Mouse (Mus musculus) forebrain, postnatal 0 days (tissue): Measurements from ENCODE around the gene Efna5. TPM values are rescaled to one million over a fixed set of nuclear protein-coding genes. Genes with fewer than 3 reads are reported as not detected.

Source experiments
- ATAC-seq: fragments of 200-750 bp; cut with Nextera tagmentation; 2 replicates; pipeline ENCODE4 v1.8.0; 2017; ENCODE audit warnings: mild to moderate bottlenecking, moderate library complexity
- DNase-seq: peaks from one replicate; pipeline ENCODE4 v3.0.0-alpha.2; 2015
- H3K27ac ChIP-seq: fragments of 300-500 bp; sonication (generic); 2 replicates; pipeline ENCODE4 v1.5.1; 2014; ENCODE audit warnings: low read depth, mild to moderate bottlenecking, antibody characterized with exemption, low read length, moderate library complexity, mixed read lengths
- H3K27me3 ChIP-seq: fragments of 300-500 bp; sonication (generic); 2 replicates; pipeline ENCODE4 v1.6.1; 2014; ENCODE audit warnings: mild to moderate bottlenecking, low read length, mixed read lengths; ENCODE audit not compliant: insufficient read depth
- H3K36me3 ChIP-seq: fragments of 300-500 bp; sonication (generic); 2 replicates; pipeline ENCODE4 v1.6.1; 2014; ENCODE audit warnings: mild to moderate bottlenecking, moderate library complexity; ENCODE audit not compliant: insufficient read depth
- H3K4me1 ChIP-seq: fragments of 300-500 bp; sonication (generic); 2 replicates; pipeline ENCODE4 v1.6.1; 2014; ENCODE audit warnings: antibody characterized with exemption; ENCODE audit not compliant: insufficient read depth
- H3K4me2 ChIP-seq: fragments of 300-500 bp; sonication (generic); 2 replicates; pipeline ENCODE4 v1.6.1; 2014; ENCODE audit warnings: low read depth, mild to moderate bottlenecking, moderate library complexity
- H3K4me3 ChIP-seq: fragments of 300-500 bp; sonication (generic); 2 replicates; pipeline ENCODE4 v1.5.1; 2014; ENCODE audit warnings: low read depth, low read length, mixed read lengths
- H3K9ac ChIP-seq: fragments of 300-500 bp; sonication (generic); 2 replicates; pipeline ENCODE4 v1.6.1; 2014; ENCODE audit warnings: mild to moderate bottlenecking
- H3K9me3 ChIP-seq: fragments of 300-500 bp; sonication (generic); 2 replicates; pipeline ENCODE4 v1.6.1; 2016; ENCODE audit warnings: low read length
- CTCF ChIP-seq: sonication (generic); IDR thresholded peaks from 2 replicates; pipeline ENCODE4 v1.5.1; 2016; ENCODE audit warnings: antibody characterized with exemption, control low read depth, low read depth
- WGBS: fragments of 180-500 bp; shearing (Covaris S2); extraction: QIAGEN DNeasy Blood & Tissue Kit; methylation state at CpG from one replicate; pipeline ENCODE4 v1.1.7; 2014; 5-methylcytosine and 5-hydroxymethylcytosine counted together
- polyA plus RNA-seq: library from polyadenylated mRNA; unstranded; fragments of >200 nt; fragmentation: Nextera tagmentation; extraction: Ambion mirVana; gene quantifications from 2 replicates; pipeline ENCODE4 v1.2.1, GENCODE M21; 2015
- total RNA-seq: library from RNA; depleted of rRNA; stranded (reverse); fragments of >200 nt; gene quantifications from 2 replicates; pipeline ENCODE4 v1.2.3, GENCODE M21; 2014

The Efna5 gene
- total and polyA plus RNA-seq, 2 experiments from 2014 or later, result 7.0 to 27.0 TPM

DNA sequence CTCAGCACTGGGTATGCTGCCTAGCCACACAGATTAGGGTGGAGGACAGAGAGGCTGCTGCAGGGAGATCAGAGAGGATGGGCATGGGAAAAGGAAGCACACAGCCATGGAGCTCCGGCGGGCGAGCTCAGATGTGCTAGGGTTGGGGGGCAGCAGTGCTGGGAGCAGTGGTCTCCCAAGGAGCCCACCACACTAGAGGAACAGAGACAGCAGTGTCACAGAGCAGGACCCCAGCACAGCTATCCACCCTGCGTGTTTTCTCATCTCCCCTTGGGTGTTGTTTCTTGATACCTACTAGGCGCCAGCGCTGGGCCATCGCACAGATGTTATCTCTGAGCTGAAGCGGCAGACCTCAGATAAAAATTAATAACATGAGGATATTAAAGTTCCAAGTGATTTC lies 234.3 kb downstream of the Efna5 start:
- no peak for ATAC-seq

DNA sequence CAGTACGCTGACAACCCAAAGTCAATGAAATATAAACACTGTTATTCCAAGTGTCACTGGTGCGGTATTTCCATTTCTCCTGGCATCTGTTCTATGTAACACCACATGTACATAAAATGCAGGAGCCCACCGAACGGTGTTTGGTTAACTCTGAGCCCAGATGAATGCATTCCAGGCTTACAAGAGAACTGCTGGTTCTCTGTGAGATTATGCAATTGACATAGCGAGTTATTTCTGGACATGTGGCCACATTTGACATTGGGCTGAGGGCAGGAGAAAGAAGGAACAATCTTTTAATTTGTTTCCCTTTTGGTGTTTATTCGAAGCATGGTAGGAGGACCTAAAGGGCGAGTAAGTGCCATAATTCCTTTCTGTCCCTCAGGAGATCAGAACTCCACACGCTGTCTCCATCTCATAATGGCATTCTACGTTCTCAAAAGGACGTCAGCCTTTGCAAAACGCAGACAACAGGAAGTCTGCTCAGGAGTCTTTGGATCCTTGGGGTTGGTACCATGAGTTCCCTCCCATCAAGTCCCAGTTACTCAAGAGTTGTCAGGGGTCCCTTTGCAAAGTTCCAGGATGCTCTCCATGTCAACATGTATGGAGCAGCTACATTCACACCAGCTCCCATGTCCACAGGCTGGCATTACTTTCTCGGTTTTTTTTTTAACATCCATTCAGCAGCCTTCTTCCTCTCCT lies 238.5 kb downstream of the Efna5 start:
- ATAC-seq, result no peak
- Histone ChIP-seq H3K27ac (no peak overlapping the region), H3K9me3 (no peaks in the 10 kb centered on the region), H3K4me3 (no peak overlapping the region), H3K9ac (no peak overlapping the region), H3K27me3 (no peaks in the 10 kb centered on the region; the same call in 1 of the 2 replicates), H3K4me1 (no peaks in the 10 kb centered on the region), H3K36me3 (no peaks in the 10 kb centered on the region), H3K4me2 (no peak overlapping the region)
- DNase-seq, result no peak
- 68% methylated on average over 12 of the region's 12 CpGs for WGBS
- no peak for TF ChIP-seq CTCF

More for the DNA sequence above, 234.3 kb downstream of the Efna5 start:
- Histone ChIP-seq H3K4me1 (no peaks in the 10 kb centered on the region), H3K9me3 (no peaks in the 10 kb centered on the region), H3K36me3 (no peaks in the 10 kb centered on the region), H3K4me2 (no peak overlapping the region), H3K27ac (no peak overlapping the region), H3K27me3 (no peaks in the 10 kb centered on the region; the same call in 1 of the 2 replicates), H3K9ac (no peak overlapping the region), H3K4me3 (no peak overlapping the region)
- no peak for TF ChIP-seq CTCF
- WGBS, result 97% methylated on average over 8 of the region's 8 CpGs
- DNase-seq, result no peak

DNA sequence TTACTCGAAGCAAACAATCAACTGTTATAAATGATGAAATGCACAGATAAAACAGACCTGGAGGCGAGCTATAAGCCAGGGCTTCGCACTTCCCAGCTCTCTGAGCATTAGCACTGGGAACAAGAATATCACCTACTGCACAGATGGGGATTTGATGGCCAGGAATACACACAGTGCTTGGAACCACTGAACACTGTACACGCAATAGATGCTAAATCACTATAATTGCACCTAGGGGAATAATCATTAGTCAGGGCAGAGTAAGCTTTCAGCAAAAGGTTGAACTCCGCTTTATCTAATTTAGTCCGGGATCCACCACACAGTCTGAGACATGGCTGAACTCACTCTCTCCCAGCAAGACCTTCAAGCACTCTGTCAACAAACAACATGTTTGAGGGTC lies 240.5 kb downstream of the Efna5 start:
- Histone ChIP-seq H3K36me3 (no peaks in the 10 kb centered on the region), H3K4me1 (no peaks in the 10 kb centered on the region), H3K4me2 (no peak overlapping the region), H3K9ac (no peak overlapping the region), H3K9me3 (no peaks in the 10 kb centered on the region), H3K27ac (no peak overlapping the region), H3K27me3 (no peaks in the 10 kb centered on the region; the same call in 1 of the 2 replicates), H3K4me3 (no peak overlapping the region)
- 88% methylated on average over 6 of the region's 6 CpGs for WGBS
- DNase-seq (no peak), ATAC-seq (no peak)
- no peak for TF ChIP-seq CTCF

GRCm38 (mm10) chr17:62636896-62637295 lies 244.2 kb downstream of the Efna5 start:
- TF ChIP-seq CTCF, result no peak
- no peak for DNase-seq
- Histone ChIP-seq H3K27ac (no peak overlapping the region), H3K4me2 (no peak overlapping the region), H3K4me3 (no peak overlapping the region), H3K27me3 (no peaks in the 10 kb centered on the region), H3K36me3 (no peaks in the 10 kb centered on the region), H3K4me1 (no peaks in the 10 kb centered on the region), H3K9me3 (no peaks in the 10 kb centered on the region), H3K9ac (no peak overlapping the region)
- 95% methylated on average over 7 of the region's 7 CpGs for WGBS
- no peak for ATAC-seq

GRCm38 (mm10) chr17:62634937-62635336 lies 246.2 kb downstream of the Efna5 start:
- DNase-seq (no peak), ATAC-seq (no peak)
- H3K9me3 ChIP-seq, result no peaks in the 10 kb centered on the region
- H3K9ac ChIP-seq, result no peak overlapping the region
- no peaks in the 10 kb centered on the region for H3K27me3 ChIP-seq
- no peak overlapping the region for H3K4me3 ChIP-seq
- no peak for TF ChIP-seq CTCF
- no peaks in the 10 kb centered on the region for H3K36me3 ChIP-seq
- no peak overlapping the region for H3K4me2 ChIP-seq
- no peak overlapping the region for H3K27ac ChIP-seq
- H3K4me1 ChIP-seq, result no peaks in the 10 kb centered on the region
- 65% methylated on average over 3 of the region's 3 CpGs for WGBS

- Histone ChIP-seq H3K4me2 (no peak overlapping the region), H3K9ac (no peak overlapping the region), H3K27ac (no peak overlapping the region), H3K4me1 (no peaks in the 10 kb centered on the region), H3K9me3 (no peaks in the 10 kb centered on the region), H3K27me3 (no peaks in the 10 kb centered on the region), H3K4me3 (no peak overlapping the region), H3K36me3 (no peaks in the 10 kb centered on the region)
- TF ChIP-seq CTCF, result no peak
- ATAC-seq (no peak), DNase-seq (no peak)
- 19% methylated on average over 1 of the region's 1 CpGs for WGBS
Measured at GRCm38 (mm10) chr17:62628474-62628873, 252.6 kb downstream of the Efna5 start.

GRCm38 (mm10) chr17:62627508-62627907 lies 253.6 kb downstream of the Efna5 start:
- no peaks in the 10 kb centered on the region for H3K27me3 ChIP-seq
- H3K4me2 ChIP-seq, result no peak overlapping the region
- H3K27ac ChIP-seq, result no peak overlapping the region
- no peaks in the 10 kb centered on the region for H3K4me1 ChIP-seq
- H3K36me3 ChIP-seq, result no peaks in the 10 kb centered on the region
- no peaks in the 10 kb centered on the region for H3K9me3 ChIP-seq
- no peak for TF ChIP-seq CTCF
- no peak for DNase-seq
- WGBS, result 84% methylated on average over 1 of the region's 1 CpGs
- no peak for ATAC-seq
- no peak overlapping the region for H3K4me3 ChIP-seq
- no peak overlapping the region for H3K9ac ChIP-seq

- no peak for TF ChIP-seq CTCF
- DNase-seq (no peak), ATAC-seq (no peak)
- Histone ChIP-seq H3K4me2 (no peak overlapping the region), H3K9ac (no peak overlapping the region), H3K27me3 (no peaks in the 10 kb centered on the region), H3K27ac (no peak overlapping the region), H3K9me3 (no peaks in the 10 kb centered on the region), H3K4me3 (no peak overlapping the region), H3K4me1 (no peaks in the 10 kb centered on the region), H3K36me3 (no peaks in the 10 kb centered on the region)
- 49% methylated on average over 8 of the region's 8 CpGs for WGBS
Measured at GRCm38 (mm10) chr17:62625646-62626020, 255.5 kb downstream of the Efna5 start.
